8 mouse cellular contexts compared by ENCODE assay signal in the genomic region with DNA sequence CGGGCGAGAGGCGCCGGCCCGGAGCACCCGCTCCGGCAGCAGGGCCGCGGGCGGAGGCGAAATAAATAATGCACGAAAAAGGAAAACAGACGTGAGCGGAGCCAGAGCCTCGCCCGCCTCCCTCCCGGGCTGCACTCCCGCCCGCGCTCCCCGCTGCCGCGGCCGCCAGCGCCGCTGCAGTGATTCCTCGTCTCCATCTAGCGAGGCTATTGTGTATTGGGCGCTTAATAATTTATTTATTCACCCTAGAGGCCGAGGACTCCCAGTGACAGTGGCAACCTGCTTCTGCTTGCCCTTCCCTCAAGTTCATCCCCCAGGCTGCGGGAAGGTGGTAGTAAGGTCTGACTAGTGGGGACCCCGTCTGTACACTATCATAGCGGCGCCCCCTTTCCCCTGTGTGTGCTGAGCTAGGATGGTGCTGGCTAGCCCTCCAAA. TPM values are rescaled to one million over a fixed set of nuclear protein-coding genes. Genes with fewer than 3 reads are reported as not detected.
A peak's percentile ranks its signal among the peaks of the same experiment; 100 is the strongest.
DNase-seq lines count a peak whose midpoint lies in the region; ATAC-seq and TF ChIP-seq lines count a peak whose summit lies in the region.

No protein-coding gene starts in this region.

- no peak overlapping the region for H3K27ac ChIP-seq in embryonic fibroblast, embryonic 13.5 days (ENCODE audit: insufficient read depth, low read length)
- peak overlapping the region; percentile 81 for H3K27ac ChIP-seq in heart, embryonic 13.5 days (replicated peaks)
- no peak overlapping the region for H3K27ac ChIP-seq in liver, embryonic 11.5 days (ENCODE audit: low read depth, low read length)
- H3K27ac ChIP-seq in neural tube, embryonic 13.5 days (replicated peaks): peak overlapping the region; percentile 87

- H3K4me2 ChIP-seq in heart, embryonic 13.5 days: peak overlapping the region; percentile 93
- peak overlapping the region; percentile 68 for H3K4me2 ChIP-seq in liver, embryonic 11.5 days
- H3K4me2 ChIP-seq in neural tube, embryonic 13.5 days: peak overlapping the region; percentile 93

- H3K4me3 ChIP-seq in embryonic fibroblast, embryonic 13.5 days (ENCODE audit: insufficient read depth, low read length): peak overlapping the region; percentile 21
- H3K4me3 ChIP-seq in heart, embryonic 13.5 days: peak overlapping the region; percentile 79
- H3K4me3 ChIP-seq in liver, embryonic 11.5 days (ENCODE audit: low read depth, low read length): peak overlapping the region; percentile 49
- H3K4me3 ChIP-seq in neural tube, embryonic 13.5 days: peak overlapping the region; percentile 70

- H3K9ac ChIP-seq in heart, embryonic 13.5 days: peak overlapping the region; percentile 90
- H3K9ac ChIP-seq in liver, embryonic 11.5 days (ENCODE audit: low read depth, low read length): peak overlapping the region; percentile 15; the same call in 1 of the 2 replicates
- peak overlapping the region; percentile 84 for H3K9ac ChIP-seq in neural tube, embryonic 13.5 days

- H3K36me3 ChIP-seq in heart, embryonic 13.5 days: no peaks in the 10 kb centered on the region
- no peaks in the 10 kb centered on the region for H3K36me3 ChIP-seq in liver, embryonic 11.5 days (ENCODE audit: control insufficient read depth, insufficient read depth, low read length)
- no peaks in the 10 kb centered on the region for H3K36me3 ChIP-seq in neural tube, embryonic 13.5 days

- WGBS in heart, embryonic 13.5 days: 2% methylated on average over 23 of the region's 34 CpGs
- 3% methylated on average over 26 of the region's 34 CpGs for WGBS in liver, embryonic 11.5 days
- WGBS in neural tube, embryonic 13.5 days: under 1% methylated on average over 34 of the region's 34 CpGs

- no peak for DNase-seq in cerebellum, adult 8-10 months
- peak; percentile 71 for DNase-seq in kidney, postnatal 14 days
- DNase-seq in liver, embryonic 11.5 days (ENCODE audit: low spot score): peak; percentile 44
- peak; percentile 21 for DNase-seq in yolk sac, embryonic 10.5 days (ENCODE audit: low spot score)

- TF ChIP-seq CTCF in embryonic fibroblast, embryonic 13.5 days (IDR thresholded peaks at IDR 0.05; ENCODE audit: borderline replicate concordance, insufficient read depth, low read length): no peak

- no peaks in the 10 kb centered on the region for H3K4me1 ChIP-seq in embryonic fibroblast, embryonic 13.5 days (ENCODE audit: control insufficient read depth, insufficient read depth, low read length)
- H3K4me1 ChIP-seq in heart, embryonic 13.5 days: peaks cover 23% of the 10 kb centered on the region
- H3K4me1 ChIP-seq in liver, embryonic 11.5 days (replicated peaks; ENCODE audit: control insufficient read depth, insufficient read depth, low read length): no peaks in the 10 kb centered on the region
- H3K4me1 ChIP-seq in neural tube, embryonic 13.5 days (replicated peaks): peaks cover 33% of the 10 kb centered on the region

- H3K9me3 ChIP-seq in heart, embryonic 13.5 days: no peaks in the 10 kb centered on the region
- no peaks in the 10 kb centered on the region for H3K9me3 ChIP-seq in liver, embryonic 11.5 days (ENCODE audit: control insufficient read depth, low read length)
- H3K9me3 ChIP-seq in neural tube, embryonic 13.5 days: no peaks in the 10 kb centered on the region

- TF ChIP-seq POLR2A in embryonic fibroblast, embryonic 13.5 days (IDR thresholded peaks at IDR 0.05; ENCODE audit: low read depth, low read length): no peak

- peaks cover 72% of the 10 kb centered on the region for H3K27me3 ChIP-seq in heart, embryonic 13.5 days (replicated peaks)
- peaks cover 55% of the 10 kb centered on the region for H3K27me3 ChIP-seq in liver, embryonic 11.5 days (replicated peaks; ENCODE audit: control insufficient read depth, insufficient read depth, low read length)
- peaks cover 23% of the 10 kb centered on the region for H3K27me3 ChIP-seq in neural tube, embryonic 13.5 days

- ATAC-seq in cerebellum, adult (ENCODE audit: insufficient number of reproducible peaks, low FRiP score, low TSS enrichment): 0 out of 2 replicates have a peak, but pooled peaks have one; percentile 37
- no peak for ATAC-seq in heart, embryonic 13.5 days (ENCODE audit: extremely low read depth, insufficient number of reproducible peaks, low FRiP score, low TSS enrichment)
- peak; percentile 27; the same call in 1 of the 2 replicates for ATAC-seq in liver, embryonic 11.5 days (replicated peaks; ENCODE audit: low FRiP score)
- ATAC-seq in neural tube, embryonic 13.5 days (ENCODE audit: low read depth): peak; percentile 78

RNA-seq across cellular contexts. Expression of a gene that starts 0.7 kb away (rescaled TPM):
- not detected in 2 replicates for polyA plus RNA-seq in embryonic fibroblast, embryonic 13.5 days (2011; ENCODE audit: insufficient read length, low read depth, missing spikeins)
- 0.19 TPM in 1 of 2 replicates, not detected in the other for polyA plus RNA-seq in heart, embryonic 13.5 days (2015; fragmentation: Nextera tagmentation; extraction: Ambion mirVana)
- 0.32 TPM in 1 of 2 replicates, not detected in the other for polyA plus RNA-seq in liver, embryonic 11.5 days (2014; fragmentation: Nextera tagmentation; extraction: Ambion mirVana)
- polyA plus RNA-seq in neural tube, embryonic 13.5 days (2015; fragmentation: Nextera tagmentation; extraction: Ambion mirVana): 2.4 and 3.8 TPM in 2 replicates

Comparison
In these comparisons a context has a peak if more than half of its experiments do, and no peak if none do; other contexts are left out.
1. H3K27ac ChIP-seq: peak in heart, embryonic 13.5 days (single experiment) and neural tube, embryonic 13.5 days (single experiment); none in embryonic fibroblast, embryonic 13.5 days (single experiment) and liver, embryonic 11.5 days (single experiment).
2. H3K4me3 ChIP-seq: peak in every context shown above with its lines; median percentile 79 in heart, embryonic 13.5 days; 70 in neural tube, embryonic 13.5 days; 49 in liver, embryonic 11.5 days; 21 in embryonic fibroblast, embryonic 13.5 days.
3. H3K9ac ChIP-seq: peak in every context shown above with its lines; median percentile 90 in heart, embryonic 13.5 days; 84 in neural tube, embryonic 13.5 days; 15 in liver, embryonic 11.5 days.
4. Peak in every context shown above with its lines, with median percentiles within 50 percentile points of each other: H3K4me2 ChIP-seq.